Mouse (Mus musculus): Measurements from ENCODE around the gene Selenbp1. TPM values are rescaled to one million over a fixed set of nuclear protein-coding genes. Genes with fewer than 3 reads are reported as not detected.
"Not testable (repeated sequence)": the region's sequence is repeated elsewhere in the genome, so short reads cannot be mapped to it uniquely, and the experiment has no call there.

Selenbp1 gene
- total and polyA plus RNA-seq, 3 experiments, result 109 to 365 TPM; not detected in 1

GRCm38 (mm10) chr3:94926301-94926736 is 6.5 kb upstream of the Selenbp1 start:
- DNase-seq (ENCODE audit: low read depth, low spot score), result peak; percentile 83
- H3K79me2 ChIP-seq (ENCODE audit: control insufficient read depth, insufficient read depth, low read length, poor library complexity); H3K4me3 ChIP-seq (ENCODE audit: control insufficient read depth in 1 of 2, insufficient read depth in 1 of 2, low read depth in 2 of 2, low read length in 2 of 2); H3K9ac ChIP-seq (ENCODE audit: control insufficient read depth, low read depth, low read length, poor library complexity, severe bottlenecking); H3K9me3 ChIP-seq (replicated peaks; ENCODE audit: insufficient read depth, low read length); H3K27me3 ChIP-seq (ENCODE audit: control insufficient read depth in 1 of 2, insufficient read depth in 2 of 2, low read length in 2 of 2): not testable (repeated sequence)
- peak; percentile 31; the same call in 1 of the 2 replicates for TF ChIP-seq BHLHE40 (IDR thresholded peaks at IDR 0.05; ENCODE audit: borderline replicate concordance, low read depth, low read length)
- peak; percentile 92 for TF ChIP-seq ZNF384 (IDR thresholded peaks at IDR 0.05; ENCODE audit: low read depth, low read length)
- TF ChIP-seq RCOR1 (IDR thresholded peaks at IDR 0.05; ENCODE audit: low read depth, low read length), result peak; percentile 92
- TF ChIP-seq MYC (IDR thresholded peaks at IDR 0.05; ENCODE audit: low read depth, low read length), result 0 out of 2 replicates have a peak, but pooled peaks have one; percentile 33
- peak; percentile 49 for TF ChIP-seq SIN3A (IDR thresholded peaks at IDR 0.05; ENCODE audit: low read length)
- peak; percentile 92 for TF ChIP-seq GATA1 (IDR thresholded peaks at IDR 0.05; ENCODE audit: low read depth, low read length)
- TF ChIP-seq TAL1 (IDR thresholded peaks at IDR 0.05; ENCODE audit: low read length), result peak; percentile 81
- peak; percentile 77 to 87 for TF ChIP-seq EP300 (IDR thresholded peaks at IDR 0.05; ENCODE audit: low read depth in 1 of 2, low read length in 2 of 2)
- TF ChIP-seq ETS1 (IDR thresholded peaks at IDR 0.05; ENCODE audit: low read depth, low read length), result peak; percentile 82
- TF ChIP-seq TCF12 (IDR thresholded peaks at IDR 0.05; ENCODE audit: low read depth, low read length), result peak; percentile 87
- H3K36me3 ChIP-seq (ENCODE audit: control insufficient read depth in 1 of 2, insufficient read depth in 2 of 2, low read length in 2 of 2), result peaks cover 0 to 27% of the 10 kb centered on the region in 2 experiments; a peak in 2 of 4 replicates
- peaks cover 15 to 39% of the 10 kb centered on the region in 2 experiments for H3K4me1 ChIP-seq (ENCODE audit: control insufficient read depth in 1 of 2, insufficient read depth in 2 of 2, low read length in 2 of 2)
- peak overlapping the region; percentile 65 for H3K27ac ChIP-seq (ENCODE audit: control insufficient read depth, low read depth, low read length)

GRCm38 (mm10) chr3:94928979-94929378 is 3.9 kb upstream of the Selenbp1 start:
- not testable (repeated sequence) for H3K9me3 ChIP-seq (replicated peaks; ENCODE audit: insufficient read depth, low read length); DNase-seq (ENCODE audit: low read depth, low spot score); H3K27ac ChIP-seq (ENCODE audit: control insufficient read depth, low read depth, low read length); H3K4me3 ChIP-seq (ENCODE audit: control insufficient read depth in 1 of 2, insufficient read depth in 1 of 2, low read depth in 2 of 2, low read length in 2 of 2); H3K9ac ChIP-seq (ENCODE audit: control insufficient read depth, low read depth, low read length, poor library complexity, severe bottlenecking); H3K27me3 ChIP-seq (ENCODE audit: control insufficient read depth in 1 of 2, insufficient read depth in 2 of 2, low read length in 2 of 2); H3K79me2 ChIP-seq (ENCODE audit: control insufficient read depth, insufficient read depth, low read length, poor library complexity)
- TF ChIP-seq MAZ (IDR thresholded peaks at IDR 0.05; ENCODE audit: low read depth, low read length), result 0 out of 2 replicates have a peak, but pooled peaks have one; percentile 19
- Histone ChIP-seq H3K36me3 (ENCODE audit: control insufficient read depth in 1 of 2, insufficient read depth in 2 of 2, low read length in 2 of 2) (peaks cover 0 to 27% of the 10 kb centered on the region in 2 experiments; a peak in 2 of 4 replicates), H3K4me1 (ENCODE audit: control insufficient read depth in 1 of 2, insufficient read depth in 2 of 2, low read length in 2 of 2) (peaks cover 18 to 44% of the 10 kb centered on the region in 2 experiments)

GRCm38 (mm10) chr3:94930386-94931266 is 2.2 kb upstream of the Selenbp1 start:
- DNase-seq (ENCODE audit: low read depth, low spot score); H3K9ac ChIP-seq (ENCODE audit: control insufficient read depth, low read depth, low read length, poor library complexity, severe bottlenecking): not testable (repeated sequence)
- peaks cover 9 to 45% of the 10 kb centered on the region in 2 experiments for H3K4me1 ChIP-seq (ENCODE audit: control insufficient read depth in 1 of 2, insufficient read depth in 2 of 2, low read length in 2 of 2)

More at GRCm38 (mm10) chr3:94930386-94931266, 2.2 kb upstream of the Selenbp1 start:
- H3K9me3 ChIP-seq (replicated peaks; ENCODE audit: insufficient read depth, low read length); H3K27ac ChIP-seq (ENCODE audit: control insufficient read depth, low read depth, low read length); H3K27me3 ChIP-seq (ENCODE audit: control insufficient read depth in 1 of 2, insufficient read depth in 2 of 2, low read length in 2 of 2); H3K4me3 ChIP-seq (ENCODE audit: control insufficient read depth in 1 of 2, insufficient read depth in 1 of 2, low read depth in 2 of 2, low read length in 2 of 2); H3K79me2 ChIP-seq (ENCODE audit: control insufficient read depth, insufficient read depth, low read length, poor library complexity): not testable (repeated sequence)
- TF ChIP-seq MAFK (IDR thresholded peaks at IDR 0.05; ENCODE audit: borderline replicate concordance, low read depth, low read length), result 0 out of 2 replicates have a peak, but pooled peaks have one; percentile 1
- TF ChIP-seq ZKSCAN1 (IDR thresholded peaks at IDR 0.05; ENCODE audit: low read depth, low read length), result peak; percentile 95
- H3K36me3 ChIP-seq (ENCODE audit: control insufficient read depth in 1 of 2, insufficient read depth in 2 of 2, low read length in 2 of 2), result peaks cover 0 to 19% of the 10 kb centered on the region in 2 experiments; a peak in 2 of 4 replicates

Data from MEL (cell line).